Mouse (Mus musculus) neural tube, embryonic 15.5 days (tissue): ENCODE results near the gene Vcl. TPM values are rescaled to one million over a fixed set of nuclear protein-coding genes. Genes with fewer than 3 reads are reported as not detected.

Experiments
- ATAC-seq: fragments of 200-750 bp; cut with Nextera tagmentation; 2 replicates; pipeline ENCODE4 v1.8.0; 2017; ENCODE audit warnings: mild to moderate bottlenecking, moderate TSS enrichment, moderate library complexity; ENCODE audit not compliant: low FRiP score
- H3K27ac ChIP-seq: fragments of 300-500 bp; sonication (generic); replicated peaks from 2 replicates; pipeline ENCODE4 v1.5.1; 2015; ENCODE audit warnings: mild to moderate bottlenecking, inconsistent platforms
- H3K27me3 ChIP-seq: fragments of 300-500 bp; sonication (generic); replicated peaks from 2 replicates; pipeline ENCODE4 v1.6.1; 2015; ENCODE audit warnings: inconsistent platforms
- H3K36me3 ChIP-seq: fragments of 300-500 bp; sonication (generic); 2 replicates; pipeline ENCODE4 v1.6.1; 2015; ENCODE audit warnings: inconsistent platforms
- H3K4me1 ChIP-seq: fragments of 300-500 bp; sonication (generic); 2 replicates; pipeline ENCODE4 v1.6.1; 2015; ENCODE audit warnings: inconsistent platforms
- H3K4me2 ChIP-seq: fragments of 300-500 bp; sonication (generic); 2 replicates; pipeline ENCODE4 v1.6.1; 2015; ENCODE audit warnings: inconsistent platforms, mild to moderate bottlenecking, moderate library complexity
- H3K4me3 ChIP-seq: fragments of 300-500 bp; sonication (generic); replicated peaks from 2 replicates; pipeline ENCODE4 v1.5.1; 2015; ENCODE audit warnings: mild to moderate bottlenecking, inconsistent platforms
- H3K9ac ChIP-seq: fragments of 300-500 bp; sonication (generic); replicated peaks from 2 replicates; pipeline ENCODE4 v1.6.1; 2015; ENCODE audit warnings: mild to moderate bottlenecking, inconsistent platforms
- H3K9me3 ChIP-seq: fragments of 300-500 bp; sonication (generic); replicated peaks from 2 replicates; pipeline ENCODE4 v1.6.1; 2016; ENCODE audit warnings: inconsistent platforms
- WGBS: fragments of 180-500 bp; shearing (Covaris S2); methylation state at CpG from one replicate; pipeline ENCODE4 v1.1.7; 2015; ENCODE audit warnings: mixed read lengths; 5-methylcytosine and 5-hydroxymethylcytosine counted together
- polyA plus RNA-seq: library from polyadenylated mRNA; unstranded; fragments of >200 nt; fragmentation: Nextera tagmentation; extraction: Ambion mirVana; gene quantifications from 2 replicates; pipeline ENCODE4 v1.2.1, GENCODE M21; 2015

Gene Vcl
- polyA plus RNA-seq, 1 experiment from 2014 or later: 17.5 TPM

DNA sequence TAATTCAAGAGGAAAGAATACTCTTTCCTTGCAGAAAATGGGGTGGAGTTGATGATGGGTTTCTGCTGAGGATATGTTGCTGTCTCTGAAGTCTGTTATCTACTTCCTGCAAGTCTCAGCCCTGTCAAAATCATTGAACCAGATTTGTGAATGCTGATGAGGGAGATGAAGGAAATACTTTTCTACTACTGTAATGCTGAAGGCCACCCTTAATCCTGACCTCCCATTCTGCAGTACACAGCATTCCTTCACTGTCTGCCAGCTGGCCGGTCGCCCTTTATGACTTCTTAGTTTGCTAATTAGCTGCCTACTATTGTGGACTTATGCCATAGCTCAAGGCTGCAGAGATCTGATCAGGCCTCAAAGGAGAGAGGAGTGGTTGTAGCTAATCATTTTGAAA is 54.6 kb downstream of the Vcl start:
- Histone ChIP-seq H3K27ac (no peak overlapping the region), H3K9ac (no peak overlapping the region), H3K4me1 (no peaks in the 10 kb centered on the region), H3K4me3 (no peak overlapping the region), H3K36me3 (no peaks in the 10 kb centered on the region; the same call in 1 of the 2 replicates), H3K27me3 (no peaks in the 10 kb centered on the region), H3K9me3 (no peaks in the 10 kb centered on the region), H3K4me2 (no peak overlapping the region)
- WGBS: 40% methylated on average over 2 of the region's 2 CpGs
- no peak for ATAC-seq

- 52% methylated on average over 3 of the region's 3 CpGs for WGBS
- Histone ChIP-seq H3K36me3 (no peaks in the 10 kb centered on the region; the same call in 1 of the 2 replicates), H3K4me1 (no peaks in the 10 kb centered on the region)
Observed at GRCm38 (mm10) chr14:20985482-20985881, 56.3 kb downstream of the Vcl start.

GRCm38 (mm10) chr14:20991492-20991891 is 62.3 kb downstream of the Vcl start:
- 96% methylated on average over 1 of the region's 1 CpGs for WGBS
- H3K9ac ChIP-seq: no peak overlapping the region
- no peak overlapping the region for H3K4me2 ChIP-seq
- no peaks in the 10 kb centered on the region; the same call in 1 of the 2 replicates for H3K36me3 ChIP-seq
- no peaks in the 10 kb centered on the region for H3K27me3 ChIP-seq
- ATAC-seq: no peak
- H3K27ac ChIP-seq: no peak overlapping the region
- H3K9me3 ChIP-seq: no peaks in the 10 kb centered on the region
- no peaks in the 10 kb centered on the region for H3K4me1 ChIP-seq
- no peak overlapping the region for H3K4me3 ChIP-seq

More at GRCm38 (mm10) chr14:20985482-20985881, 56.3 kb downstream of the Vcl start:
- Histone ChIP-seq H3K27ac (no peak overlapping the region), H3K27me3 (no peaks in the 10 kb centered on the region), H3K4me3 (no peak overlapping the region), H3K4me2 (no peak overlapping the region), H3K9me3 (no peaks in the 10 kb centered on the region), H3K9ac (no peak overlapping the region)
- no peak for ATAC-seq

GRCm38 (mm10) chr14:20993067-20993691 is 64.0 kb downstream of the Vcl start:
- 53% methylated on average over 3 of the region's 3 CpGs for WGBS
- ATAC-seq: peak; percentile 53; the same call in 1 of the 2 replicates

DNA sequence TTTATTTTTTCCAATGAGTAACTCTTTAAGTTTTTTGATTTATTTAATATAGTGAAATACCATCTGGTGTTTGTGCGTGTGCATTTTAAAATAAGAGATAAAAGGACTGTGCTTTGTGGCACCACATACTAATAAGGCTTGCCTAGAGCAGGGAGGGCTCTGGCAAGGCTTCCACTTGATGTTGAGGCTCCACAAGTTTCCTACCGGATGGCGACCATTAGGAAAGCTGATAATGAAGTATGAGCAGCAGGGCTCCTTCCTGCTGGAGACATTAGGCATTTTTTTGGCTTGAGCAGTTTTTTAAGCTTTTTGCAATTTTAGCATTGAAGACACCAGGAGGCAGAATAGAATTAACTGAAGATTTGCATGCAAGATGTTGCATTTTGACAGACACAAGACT is 65.3 kb downstream of the Vcl start:
- H3K36me3 ChIP-seq: no peaks in the 10 kb centered on the region
- 72% methylated on average over 3 of the region's 3 CpGs for whole genome bisulfite sequencing

More at GRCm38 (mm10) chr14:20993067-20993691, 64.0 kb downstream of the Vcl start:
- H3K27ac ChIP-seq: no peak overlapping the region
- no peaks in the 10 kb centered on the region for H3K9me3 ChIP-seq
- H3K9ac ChIP-seq: no peak overlapping the region
- H3K4me1 ChIP-seq: no peaks in the 10 kb centered on the region
- H3K27me3 ChIP-seq: no peaks in the 10 kb centered on the region
- H3K4me3 ChIP-seq: no peak overlapping the region
- no peak overlapping the region for H3K4me2 ChIP-seq
- no peaks in the 10 kb centered on the region; the same call in 1 of the 2 replicates for H3K36me3 ChIP-seq

GRCm38 (mm10) chr14:20995497-20995896 is 66.3 kb downstream of the Vcl start:
- Histone ChIP-seq H3K27ac (no peak overlapping the region), H3K9ac (no peak overlapping the region), H3K36me3 (no peaks in the 10 kb centered on the region), H3K27me3 (no peaks in the 10 kb centered on the region), H3K4me1 (no peaks in the 10 kb centered on the region), H3K4me2 (no peak overlapping the region), H3K4me3 (no peak overlapping the region), H3K9me3 (no peaks in the 10 kb centered on the region)
- ATAC-seq: no peak
- WGBS: 92% methylated on average over 2 of the region's 2 CpGs

More for the DNA sequence above, 65.3 kb downstream of the Vcl start:
- Histone ChIP-seq H3K27me3 (no peaks in the 10 kb centered on the region), H3K4me2 (no peak overlapping the region), H3K4me1 (no peaks in the 10 kb centered on the region), H3K4me3 (no peak overlapping the region), H3K9me3 (no peaks in the 10 kb centered on the region), H3K9ac (no peak overlapping the region), H3K27ac (no peak overlapping the region)
- no peak for ATAC-seq

DNA sequence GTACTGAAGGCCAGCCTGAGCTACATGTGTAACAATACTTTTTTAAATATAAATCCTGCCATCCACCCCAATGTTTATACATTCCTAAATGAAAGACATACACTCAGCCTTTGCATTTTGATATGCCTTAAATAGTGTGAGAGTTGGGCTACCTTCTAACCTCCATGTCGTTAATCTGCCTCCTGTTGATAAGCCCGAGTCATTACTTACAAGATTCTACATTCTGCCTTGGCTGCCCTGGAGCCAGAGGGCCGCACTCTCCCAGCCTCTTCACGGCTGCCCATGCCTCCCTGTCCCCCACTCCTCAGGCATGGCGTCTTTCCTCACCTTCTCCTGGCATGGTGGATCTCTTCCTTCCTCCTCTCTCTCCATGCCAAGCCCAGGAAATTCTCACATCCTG is 67.2 kb downstream of the Vcl start:
- Histone ChIP-seq H3K4me1 (no peaks in the 10 kb centered on the region), H3K9me3 (no peaks in the 10 kb centered on the region), H3K27ac (peak overlapping the region; percentile 18; the same call in 1 of the 2 replicates), H3K4me2 (no peak overlapping the region), H3K36me3 (peaks cover 3% of the 10 kb centered on the region; the same call in 1 of the 2 replicates), H3K9ac (no peak overlapping the region), H3K4me3 (no peak overlapping the region), H3K27me3 (no peaks in the 10 kb centered on the region)
- ATAC-seq: no peak
- WGBS: 64% methylated on average over 5 of the region's 5 CpGs

GRCm38 (mm10) chr14:20997548-20997947 is 68.3 kb downstream of the Vcl start:
- no peaks in the 10 kb centered on the region for H3K4me1 ChIP-seq
- 44% methylated on average over 3 of the region's 3 CpGs for WGBS
- H3K9ac ChIP-seq: no peak overlapping the region
- H3K4me2 ChIP-seq: no peak overlapping the region
- no peaks in the 10 kb centered on the region for H3K9me3 ChIP-seq
- H3K4me3 ChIP-seq: no peak overlapping the region
- H3K36me3 ChIP-seq: peaks cover 3% of the 10 kb centered on the region; the same call in 1 of the 2 replicates
- no peak for ATAC-seq
- no peaks in the 10 kb centered on the region for H3K27me3 ChIP-seq
- no peak overlapping the region for H3K27ac ChIP-seq

GRCm38 (mm10) chr14:20999617-21000016 is 70.4 kb downstream of the Vcl start:
- Histone ChIP-seq H3K36me3 (peaks cover 3% of the 10 kb centered on the region; the same call in 1 of the 2 replicates), H3K4me3 (no peak overlapping the region), H3K9me3 (no peaks in the 10 kb centered on the region), H3K27ac (no peak overlapping the region), H3K4me2 (no peak overlapping the region), H3K27me3 (no peaks in the 10 kb centered on the region), H3K4me1 (no peaks in the 10 kb centered on the region), H3K9ac (no peak overlapping the region)
- 84% methylated on average over 4 of the region's 4 CpGs for WGBS
- no peak for ATAC-seq

DNA sequence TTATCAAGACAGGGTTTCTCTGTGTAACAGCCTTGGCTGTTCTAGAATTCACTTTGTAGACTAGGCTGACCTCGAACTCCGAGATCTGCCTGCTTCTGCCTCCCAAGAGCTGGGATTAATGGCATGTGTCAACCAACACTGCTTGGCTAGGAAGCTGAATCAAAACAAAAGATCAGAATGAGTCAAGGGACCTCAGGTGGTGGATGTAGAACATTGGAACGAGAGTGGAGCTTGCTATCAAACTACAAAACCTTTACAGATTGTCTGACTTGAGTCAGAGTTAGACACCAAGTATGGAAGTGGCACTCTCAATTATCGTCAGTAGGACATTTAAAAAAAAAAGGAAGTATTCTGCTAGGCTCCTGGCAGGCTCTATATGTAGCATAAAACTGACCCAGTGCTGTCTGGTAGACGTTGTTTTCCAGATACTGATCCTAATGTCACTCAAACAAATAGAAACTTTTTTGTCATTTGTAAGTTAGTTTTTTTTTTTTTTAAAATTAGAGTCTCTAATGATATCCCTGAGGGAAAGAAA is 84.7 kb downstream of the Vcl start:
- H3K9ac ChIP-seq: no peak overlapping the region
- H3K27me3 ChIP-seq: no peaks in the 10 kb centered on the region
- no peak overlapping the region for H3K4me2 ChIP-seq
- no peak for ATAC-seq
- WGBS: 84% methylated on average over 5 of the region's 5 CpGs
- H3K4me1 ChIP-seq: no peaks in the 10 kb centered on the region
- H3K36me3 ChIP-seq: peaks cover 13% of the 10 kb centered on the region
- H3K9me3 ChIP-seq: no peaks in the 10 kb centered on the region
- no peak overlapping the region for H3K4me3 ChIP-seq
- H3K27ac ChIP-seq: no peak overlapping the region

GRCm38 (mm10) chr14:21017871-21018270 is 88.7 kb downstream of the Vcl start:
- no peak for ATAC-seq
- H3K36me3 ChIP-seq: peaks cover 25% of the 10 kb centered on the region
- no peak overlapping the region for H3K27ac ChIP-seq
- no peak overlapping the region for H3K4me3 ChIP-seq
- no peaks in the 10 kb centered on the region for H3K9me3 ChIP-seq
- no peak overlapping the region for H3K4me2 ChIP-seq
- no peaks in the 10 kb centered on the region for H3K27me3 ChIP-seq
- H3K4me1 ChIP-seq: no peaks in the 10 kb centered on the region
- H3K9ac ChIP-seq: no peak overlapping the region
- WGBS: 93% methylated on average over 5 of the region's 5 CpGs

- H3K27ac ChIP-seq: no peak overlapping the region
- WGBS: 53% methylated on average over 3 of the region's 3 CpGs
- H3K4me3 ChIP-seq: no peak overlapping the region
Observed at GRCm38 (mm10) chr14:21018977-21019376, 89.8 kb downstream of the Vcl start.

More at GRCm38 (mm10) chr14:21018977-21019376, 89.8 kb downstream of the Vcl start:
- Histone ChIP-seq H3K4me1 (no peaks in the 10 kb centered on the region), H3K36me3 (peaks cover 32% of the 10 kb centered on the region), H3K4me2 (no peak overlapping the region), H3K9ac (no peak overlapping the region), H3K27me3 (no peaks in the 10 kb centered on the region), H3K9me3 (no peaks in the 10 kb centered on the region)
- ATAC-seq: no peak
